Mouse (Mus musculus): ENCODE measurements at regions not wholly inside any gene's neighbourhood (a gene's known extent, or its start where the extent isn't known, plus 50 kb on each side); places are given as distances from the start of the nearest gene placed in this dataset.

DNA sequence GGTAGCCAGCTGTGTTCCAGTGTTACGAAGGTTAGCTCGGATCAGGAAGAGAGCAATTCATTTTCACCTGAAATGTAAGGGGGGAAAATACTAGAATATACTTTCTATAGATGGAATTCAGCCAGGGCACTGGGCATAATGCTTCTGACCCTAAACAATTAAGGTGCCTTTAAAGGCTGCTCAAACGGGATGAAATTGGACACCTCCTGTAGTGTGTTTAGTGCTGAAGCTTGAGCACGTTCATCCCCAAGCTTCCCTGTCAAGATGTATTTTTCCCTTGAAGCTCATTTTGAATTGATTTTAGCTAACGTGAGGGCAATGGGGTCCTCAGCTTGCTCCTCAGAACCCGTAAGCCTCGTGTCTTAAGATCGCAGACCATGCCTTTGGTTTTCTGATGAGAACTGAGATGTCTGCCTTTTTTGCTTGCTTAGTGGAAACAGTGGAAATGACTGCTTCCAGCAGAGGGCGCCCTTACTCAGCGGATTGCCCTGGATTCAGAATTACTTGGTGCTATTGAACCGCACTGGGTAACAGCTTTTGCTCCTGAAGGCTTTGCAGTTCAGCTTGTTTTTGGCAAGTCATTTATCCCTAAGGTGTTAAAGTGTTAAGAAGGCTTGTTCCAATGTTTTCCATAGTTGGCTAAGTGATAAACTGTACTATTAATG is 74.6 kb upstream of the Fermt1 start:
- ATAC-seq (replicated peaks; ENCODE audit: low FRiP score, low TSS enrichment, poor library complexity, severe bottlenecking), result peak; percentile 86

DNA sequence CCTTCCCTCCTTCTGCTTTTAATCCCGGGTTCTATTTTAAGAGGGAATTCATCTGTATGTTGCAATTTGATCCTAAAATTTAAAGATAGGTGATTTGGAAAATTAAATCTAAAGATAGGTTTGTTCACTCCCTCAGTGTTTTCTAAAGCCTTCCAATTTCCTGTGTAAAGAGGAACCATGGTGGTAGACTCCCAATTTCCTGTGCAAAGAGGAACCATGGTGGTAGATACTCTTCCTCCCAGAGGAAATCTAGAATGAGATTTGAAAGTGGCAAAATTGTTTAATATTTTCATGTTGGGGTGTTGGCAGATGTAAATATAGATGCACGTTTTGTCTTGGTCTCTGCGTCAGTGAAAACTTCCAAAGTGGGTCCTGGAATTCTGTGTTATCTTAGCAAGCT is 75.5 kb upstream of the Fermt1 start:
- ATAC-seq (replicated peaks; ENCODE audit: low FRiP score, low TSS enrichment, poor library complexity, severe bottlenecking), result no peak

DNA sequence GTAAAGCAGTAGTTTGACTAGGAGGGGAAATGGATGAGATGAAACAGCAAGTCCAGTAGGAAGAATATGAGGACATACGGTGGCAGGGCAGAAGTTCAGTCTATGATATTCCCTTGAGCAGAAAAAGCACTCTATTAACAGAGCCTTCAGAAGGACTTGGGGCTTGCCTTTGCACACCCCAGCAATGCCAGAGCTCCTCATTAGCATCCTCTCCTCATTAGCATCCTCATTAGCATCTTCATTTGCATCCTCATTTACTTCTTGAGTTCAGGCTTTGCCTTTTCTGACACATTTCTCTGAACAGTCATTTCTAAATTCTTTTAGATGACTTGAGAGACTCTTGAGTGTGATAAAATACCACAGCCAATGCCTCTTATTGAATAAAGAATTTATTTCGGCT is 81.3 kb upstream of the Fermt1 start:
- no peak for ATAC-seq (replicated peaks; ENCODE audit: low FRiP score, low TSS enrichment, poor library complexity, severe bottlenecking)

DNA sequence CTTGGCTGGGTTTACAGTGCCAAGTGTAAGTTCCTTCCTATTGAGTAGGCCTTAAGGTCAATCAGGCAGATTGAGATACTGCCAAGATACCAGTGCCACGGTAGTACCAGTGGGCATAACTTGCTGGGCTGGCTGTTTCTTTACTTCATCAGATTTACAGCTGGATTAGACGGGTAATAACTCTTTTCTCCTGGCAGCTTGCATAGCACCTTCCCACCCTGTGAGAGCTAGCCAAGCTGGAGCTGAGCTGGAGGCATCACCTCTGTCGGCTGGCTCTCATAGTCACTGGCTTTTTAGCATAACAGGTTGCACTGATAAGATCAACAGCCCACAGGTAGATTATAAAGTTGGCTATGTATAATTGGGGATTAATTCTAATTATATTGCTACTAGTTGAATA is 89.7 kb upstream of the Fermt1 start:
- no peak for ATAC-seq (replicated peaks; ENCODE audit: low FRiP score, low TSS enrichment, poor library complexity, severe bottlenecking)

DNA sequence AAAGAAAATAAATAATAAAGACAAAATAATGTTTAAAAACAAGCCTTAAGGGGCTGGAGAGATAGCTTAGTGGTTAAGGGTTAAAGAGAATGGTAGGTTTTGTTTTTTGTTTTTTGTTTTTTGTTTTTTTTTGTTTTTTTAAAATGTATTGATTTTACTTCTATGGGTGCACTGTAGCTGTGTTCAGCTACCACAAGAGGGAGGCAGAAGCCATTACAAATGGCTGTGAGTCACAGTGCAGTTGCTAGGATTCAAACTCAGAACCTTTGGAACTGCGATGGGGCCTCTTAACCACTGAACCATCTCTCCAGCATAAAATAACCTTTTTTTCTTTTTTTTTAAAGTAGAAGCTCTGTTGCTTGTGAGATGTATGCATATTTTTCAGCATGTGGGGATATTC is 95.0 kb upstream of the Fermt1 start:
- no peak for ATAC-seq (replicated peaks; ENCODE audit: low FRiP score, low TSS enrichment, poor library complexity, severe bottlenecking)

DNA sequence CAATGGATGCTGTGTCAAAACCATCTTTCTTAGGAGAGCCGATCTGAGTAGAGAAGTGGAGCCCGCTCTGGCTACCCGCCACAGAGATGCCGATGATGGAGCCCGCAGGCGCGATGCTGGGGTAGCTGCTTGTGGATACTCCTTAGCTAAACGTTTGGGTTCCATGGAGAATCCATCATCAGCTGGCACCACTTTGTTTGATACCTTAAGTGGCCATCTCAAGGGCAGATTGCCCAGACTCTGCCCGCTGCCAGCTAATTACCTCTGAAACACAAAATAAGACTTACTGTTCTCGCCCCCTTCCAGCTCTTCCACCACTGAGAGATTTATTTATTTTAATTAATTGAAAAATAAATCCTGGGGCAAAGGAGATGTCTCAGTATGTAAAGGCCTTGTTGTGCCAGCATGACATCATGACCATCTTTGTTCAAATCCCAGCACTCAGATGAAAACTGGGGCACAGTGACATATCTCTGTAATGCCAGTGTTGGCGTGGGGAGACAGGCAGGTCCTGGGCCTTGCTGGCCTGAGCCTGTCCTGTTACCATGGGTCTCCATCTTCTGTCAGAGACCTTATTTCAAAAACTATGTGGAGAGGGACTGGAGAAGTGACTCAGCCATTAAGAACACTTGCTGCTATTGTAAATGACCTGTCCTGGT is 132.1 kb upstream of the Fermt1 start:
- no peak for ATAC-seq (replicated peaks; ENCODE audit: low FRiP score, low TSS enrichment, poor library complexity, severe bottlenecking)

DNA sequence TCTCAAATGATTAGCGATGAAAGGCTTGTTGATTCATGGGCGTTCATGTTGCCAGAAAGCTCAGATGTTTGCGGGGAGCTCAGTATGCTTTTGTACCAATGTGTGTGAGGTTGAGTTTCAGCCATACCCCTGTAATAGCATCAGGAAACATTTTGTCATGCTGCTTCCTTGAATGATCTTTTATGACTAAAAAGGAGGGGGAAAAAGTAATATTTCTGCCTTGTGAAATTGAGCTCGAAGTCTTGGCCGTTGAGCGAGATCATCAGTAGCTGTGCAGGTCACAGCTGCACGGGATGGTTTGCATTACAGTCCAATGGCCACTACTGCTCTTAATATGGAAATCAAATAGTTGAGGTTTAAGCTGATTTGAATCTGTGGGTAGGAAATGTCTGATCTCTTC is 145.3 kb upstream of the Fermt1 start:
- no peak for ATAC-seq (replicated peaks; ENCODE audit: low FRiP score, low TSS enrichment, poor library complexity, severe bottlenecking)

DNA sequence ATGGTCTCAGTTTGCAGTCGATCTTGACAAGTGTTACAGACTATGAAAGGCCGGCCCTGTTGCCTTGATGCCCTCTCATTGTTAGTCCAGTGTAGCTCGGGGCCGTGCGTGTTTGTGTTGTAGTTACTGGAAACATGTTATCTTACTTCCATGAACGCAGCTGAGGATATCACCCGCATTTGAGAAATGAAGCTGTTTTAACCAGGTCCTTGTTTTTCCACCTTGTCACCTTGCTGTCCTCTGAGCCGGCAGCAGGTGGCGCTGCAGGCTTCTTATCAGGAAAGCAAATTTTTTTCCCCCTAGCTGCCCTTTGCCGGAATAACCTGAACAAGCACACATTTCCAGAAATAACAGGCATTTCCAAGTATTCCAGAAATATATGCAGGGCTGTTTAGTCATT is 167.9 kb upstream of the Fermt1 start:
- ATAC-seq (replicated peaks; ENCODE audit: low FRiP score, low TSS enrichment, poor library complexity, severe bottlenecking), result peak; percentile 91

DNA sequence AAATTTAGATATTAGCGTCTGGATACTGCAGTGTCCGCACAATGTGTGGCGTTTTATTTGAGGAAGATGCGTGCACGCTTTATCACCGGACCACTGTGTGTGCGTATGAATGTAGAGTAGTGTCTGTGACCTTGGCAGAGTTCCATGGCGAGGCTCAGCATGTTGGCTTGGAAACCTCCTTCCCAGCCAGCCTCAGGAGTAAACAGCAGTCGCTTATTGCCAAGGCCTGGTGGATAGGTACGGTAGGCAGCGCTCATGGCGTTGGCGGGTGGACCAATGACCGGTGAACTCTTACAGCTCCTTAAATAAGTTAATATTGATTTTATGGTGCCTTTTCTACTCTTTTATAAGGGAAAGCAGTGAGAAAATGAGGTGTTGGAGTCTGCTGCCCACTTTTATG is 172.9 kb upstream of the Fermt1 start:
- ATAC-seq (replicated peaks; ENCODE audit: low FRiP score, low TSS enrichment, poor library complexity, severe bottlenecking), result no peak

DNA sequence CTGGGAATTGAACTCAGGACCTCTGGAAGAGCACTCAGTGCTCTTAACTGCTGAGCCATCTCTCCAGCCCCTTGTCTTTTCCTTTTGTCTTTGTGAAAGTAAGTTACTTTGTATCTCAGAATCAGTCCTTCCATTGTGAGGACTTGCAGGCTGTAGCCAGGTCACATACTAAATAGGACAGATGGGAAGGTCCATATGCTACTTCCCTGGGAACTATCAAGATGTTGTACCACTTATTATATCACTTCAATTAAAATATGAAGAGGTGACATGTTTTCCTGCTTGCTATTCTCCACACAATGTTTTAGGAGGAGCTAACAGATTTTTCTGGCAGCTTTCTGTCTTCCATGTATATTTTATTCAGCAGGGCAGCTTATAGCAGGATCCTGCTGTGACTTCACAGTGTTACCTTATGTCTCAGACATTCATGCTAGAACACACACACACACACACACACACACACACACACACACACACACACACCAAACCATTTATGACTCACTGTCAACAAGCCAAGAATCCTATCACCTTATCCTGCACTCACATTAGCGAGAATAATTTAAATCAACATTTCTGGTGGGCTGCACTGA is 179.6 kb upstream of the Fermt1 start:
- no peak for ATAC-seq (replicated peaks; ENCODE audit: low FRiP score, low TSS enrichment, poor library complexity, severe bottlenecking)

DNA sequence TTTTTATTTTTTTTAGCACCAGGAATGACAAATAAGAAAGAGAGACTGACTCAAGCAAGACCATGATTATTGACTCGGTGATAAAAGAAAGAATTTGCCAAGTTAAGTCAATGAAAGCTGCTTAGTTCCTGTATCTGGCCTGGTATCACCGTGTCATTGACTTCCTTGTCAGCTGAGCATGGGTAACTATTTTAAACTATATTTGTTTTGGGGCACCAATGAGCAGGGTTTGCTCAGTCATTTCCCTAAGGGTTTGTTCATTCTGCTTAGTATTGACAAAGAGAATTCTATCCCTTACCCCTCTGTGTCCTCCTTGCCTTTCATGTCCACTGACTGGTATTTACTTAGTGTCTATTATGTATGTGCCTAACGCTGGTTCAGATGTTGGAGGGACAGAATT is 189.2 kb upstream of the Fermt1 start:
- no peak for ATAC-seq (replicated peaks; ENCODE audit: low FRiP score, low TSS enrichment, poor library complexity, severe bottlenecking)

DNA sequence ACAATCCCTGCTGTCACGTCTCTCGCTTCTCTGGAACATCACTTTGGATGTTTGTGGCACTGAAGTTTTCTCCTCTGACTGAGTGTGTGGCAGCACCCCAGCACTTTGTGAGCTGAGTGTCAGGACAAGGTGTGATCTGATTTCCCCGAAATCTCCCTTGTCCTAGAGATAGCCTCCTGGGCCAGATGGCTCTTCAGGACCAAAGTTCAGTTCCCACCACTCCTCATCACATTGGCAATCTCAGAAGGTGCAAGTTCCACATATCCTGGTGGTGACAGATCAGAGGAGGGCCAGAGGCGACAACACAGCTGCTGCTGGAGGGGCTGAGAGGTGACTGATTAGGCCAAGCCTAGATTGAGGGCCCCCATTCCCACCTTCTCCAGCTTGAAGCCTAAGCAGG is 193.2 kb upstream of the Fermt1 start:
- ATAC-seq (replicated peaks; ENCODE audit: low FRiP score, low TSS enrichment, poor library complexity, severe bottlenecking), result no peak

DNA sequence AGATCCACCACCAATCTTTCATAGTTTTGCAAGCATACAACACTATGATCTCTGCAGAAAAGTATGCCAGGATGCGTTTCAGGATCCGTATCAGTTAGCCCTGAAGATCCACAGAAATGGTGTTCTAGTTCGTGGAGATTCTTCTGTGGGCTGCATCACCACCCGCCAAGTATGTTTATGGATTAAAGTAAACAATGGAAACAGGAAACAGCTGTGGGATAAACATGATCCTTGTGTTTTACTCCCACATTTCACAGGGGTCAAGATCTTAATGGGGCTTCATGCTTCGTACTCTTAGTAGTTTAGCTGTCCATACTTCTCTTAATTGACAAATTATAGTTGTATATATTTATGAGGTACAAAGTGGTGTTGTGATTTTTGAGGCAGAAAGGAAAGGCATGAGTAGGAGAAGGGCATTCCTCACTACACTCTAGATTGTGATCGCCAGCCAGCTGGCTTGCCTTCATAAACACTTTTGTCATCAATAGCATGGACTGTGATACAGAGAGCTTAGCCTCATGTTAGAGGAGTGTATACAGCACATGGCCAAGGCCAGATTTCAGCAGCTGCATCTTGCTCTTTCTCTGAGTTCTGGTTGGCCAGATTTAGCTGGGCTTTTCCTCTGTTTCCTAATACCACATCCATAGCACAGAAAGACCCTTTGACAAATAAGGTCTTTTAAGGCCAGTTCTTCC is 195.8 kb upstream of the Fermt1 start:
- ATAC-seq (replicated peaks; ENCODE audit: low FRiP score, low TSS enrichment, poor library complexity, severe bottlenecking), result no peak

DNA sequence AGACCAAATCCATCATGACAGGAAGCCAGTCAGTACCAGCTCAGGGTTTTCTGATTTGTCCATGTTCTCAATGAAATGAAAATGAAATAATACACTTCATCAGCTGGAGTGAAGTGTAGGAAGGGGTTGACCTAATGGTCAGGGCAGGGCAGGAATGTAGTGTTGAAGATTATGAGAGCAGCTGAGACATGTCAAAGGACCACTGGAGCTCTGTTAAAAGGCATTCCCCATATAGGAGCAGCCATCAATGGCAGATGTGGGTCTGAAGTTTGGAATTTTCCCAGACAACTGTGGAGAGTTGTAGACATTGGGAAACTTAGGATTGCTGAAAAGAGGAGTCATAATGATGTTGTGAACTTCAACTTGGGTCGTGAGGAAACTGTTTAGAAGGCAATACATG is 206.8 kb upstream of the Fermt1 start:
- no peak for ATAC-seq (replicated peaks; ENCODE audit: low FRiP score, low TSS enrichment, poor library complexity, severe bottlenecking)

DNA sequence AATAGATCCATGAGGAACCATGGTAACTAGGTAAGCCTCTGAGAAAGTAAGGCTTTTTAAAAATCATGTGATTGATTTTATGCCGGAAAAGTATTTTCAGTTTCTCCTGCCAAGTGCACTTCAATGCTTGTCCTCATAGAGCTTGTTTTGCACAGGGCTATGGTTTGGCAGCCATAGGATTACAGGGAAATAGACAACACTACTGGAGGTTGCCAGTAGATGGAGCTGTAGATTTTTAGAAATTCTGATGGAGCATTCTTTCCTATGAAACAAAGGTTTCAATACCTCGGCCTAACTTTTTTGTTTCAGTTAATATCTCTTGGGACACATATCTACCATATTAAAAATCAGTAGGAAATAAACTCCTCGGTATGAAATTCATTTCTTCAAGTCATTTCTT is 210.8 kb upstream of the Fermt1 start:
- ATAC-seq (replicated peaks; ENCODE audit: low FRiP score, low TSS enrichment, poor library complexity, severe bottlenecking), result 0 out of 2 replicates have a peak, but pooled peaks have one; percentile 59

DNA sequence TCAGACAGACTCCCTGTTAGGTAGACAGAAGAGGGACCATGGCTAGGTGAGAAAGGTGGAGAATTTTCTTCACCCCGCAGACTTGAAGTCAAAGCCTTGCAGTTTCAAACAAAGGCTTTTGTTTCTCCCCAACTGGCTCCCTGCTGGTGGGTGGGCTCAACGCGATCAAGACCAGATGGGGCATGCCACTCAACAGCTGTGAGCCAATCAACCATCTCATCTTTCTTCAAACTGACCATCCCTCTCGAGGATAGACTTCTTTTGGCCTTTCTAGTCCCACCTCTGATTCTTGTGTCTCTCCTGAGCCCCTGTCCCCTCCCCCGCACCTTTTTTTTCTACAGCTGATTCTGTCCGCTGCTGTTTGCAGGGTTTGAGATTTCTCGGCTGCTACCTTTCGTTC is 212.5 kb upstream of the Fermt1 start:
- ATAC-seq (replicated peaks; ENCODE audit: low FRiP score, low TSS enrichment, poor library complexity, severe bottlenecking), result no peak

DNA sequence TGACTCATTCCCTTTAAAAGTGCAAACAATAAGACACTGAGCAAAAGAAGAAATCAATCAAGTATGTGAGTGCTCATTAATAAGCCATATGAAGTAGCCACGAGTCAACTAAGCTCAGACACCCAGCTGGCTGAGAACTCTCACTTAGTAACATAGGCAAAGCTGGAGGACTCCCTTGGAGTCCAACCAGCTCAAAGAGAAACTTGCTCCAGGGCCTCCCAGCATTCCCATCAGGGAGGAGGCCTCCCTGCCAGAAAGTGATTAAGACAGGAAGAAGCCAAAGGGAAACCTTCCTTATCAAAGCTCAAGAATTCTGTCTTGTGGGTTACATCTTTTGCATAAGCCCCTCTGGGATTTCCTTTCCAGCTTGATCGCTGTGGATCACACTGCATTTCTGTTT is 213.7 kb upstream of the Fermt1 start:
- no peak for ATAC-seq (replicated peaks; ENCODE audit: low FRiP score, low TSS enrichment, poor library complexity, severe bottlenecking)

DNA sequence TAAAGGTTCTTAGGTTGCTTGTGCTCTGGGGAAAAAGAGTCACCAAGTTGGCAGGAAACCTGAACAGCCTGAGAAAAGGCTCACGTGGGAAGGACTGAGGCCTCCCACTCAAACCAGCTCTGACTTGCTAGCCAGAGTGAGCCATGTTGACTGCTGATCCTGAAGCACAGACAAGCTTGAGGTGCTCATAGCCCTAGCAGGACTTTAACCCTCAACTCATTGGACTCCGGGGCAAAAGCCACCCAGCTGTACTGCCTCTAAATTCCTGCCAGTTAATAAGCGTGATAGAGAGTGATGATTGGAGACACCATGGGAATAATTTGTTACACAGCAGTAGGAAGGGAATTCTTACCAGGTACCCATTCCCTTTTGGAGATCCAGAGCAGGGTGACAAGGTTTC is 230.7 kb upstream of the Fermt1 start:
- ATAC-seq (replicated peaks; ENCODE audit: low FRiP score, low TSS enrichment, poor library complexity, severe bottlenecking), result no peak

DNA sequence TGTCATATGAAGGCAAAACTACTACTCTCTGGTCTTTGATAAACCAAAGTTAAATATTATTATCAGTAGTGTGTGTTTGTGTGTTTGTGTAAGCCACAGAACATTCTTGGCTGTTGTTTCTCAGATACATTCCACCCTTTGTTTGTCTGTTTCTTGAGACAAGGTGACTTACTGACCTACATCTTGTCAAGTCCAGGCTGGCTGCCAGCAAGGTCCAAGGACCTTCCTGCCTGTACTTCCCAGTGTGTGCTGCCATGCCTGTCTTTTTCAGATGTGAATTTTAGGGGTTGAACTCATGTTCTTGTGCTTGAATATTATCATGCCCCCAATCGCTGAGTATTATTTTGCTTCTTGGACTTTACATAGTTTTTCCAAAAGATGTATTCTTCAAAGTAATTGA is 235.5 kb upstream of the Fermt1 start:
- ATAC-seq (replicated peaks; ENCODE audit: low FRiP score, low TSS enrichment, poor library complexity, severe bottlenecking), result no peak

DNA sequence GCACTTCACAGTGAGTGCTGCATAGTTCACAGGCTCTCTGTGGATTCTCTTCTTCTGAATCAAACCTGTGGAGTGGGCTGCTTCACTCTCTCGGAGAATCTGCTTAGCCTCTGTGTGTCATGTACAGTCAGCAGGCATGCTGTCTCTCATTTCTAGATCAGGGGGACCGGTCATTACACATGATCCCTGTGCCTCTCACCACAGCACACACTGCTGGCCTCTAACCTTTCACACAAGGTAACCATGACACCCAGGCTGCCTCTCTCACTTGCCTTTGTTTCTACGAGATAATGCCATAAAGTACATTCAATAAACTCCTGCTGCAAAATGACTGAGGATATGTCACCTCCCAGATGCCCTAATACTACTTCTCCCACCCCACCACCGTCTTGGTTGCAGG is 237.2 kb upstream of the Fermt1 start:
- ATAC-seq (replicated peaks; ENCODE audit: low FRiP score, low TSS enrichment, poor library complexity, severe bottlenecking), result no peak
